Mouse (Mus musculus): ENCODE results near the gene Sbno1. TPM values are rescaled to one million over a fixed set of nuclear protein-coding genes. Genes with fewer than 3 reads are reported as not detected.

The Sbno1 gene
- total and polyA plus RNA-seq, 3 experiments = 32.4 to 500 (median 38.8) TPM

DNA sequence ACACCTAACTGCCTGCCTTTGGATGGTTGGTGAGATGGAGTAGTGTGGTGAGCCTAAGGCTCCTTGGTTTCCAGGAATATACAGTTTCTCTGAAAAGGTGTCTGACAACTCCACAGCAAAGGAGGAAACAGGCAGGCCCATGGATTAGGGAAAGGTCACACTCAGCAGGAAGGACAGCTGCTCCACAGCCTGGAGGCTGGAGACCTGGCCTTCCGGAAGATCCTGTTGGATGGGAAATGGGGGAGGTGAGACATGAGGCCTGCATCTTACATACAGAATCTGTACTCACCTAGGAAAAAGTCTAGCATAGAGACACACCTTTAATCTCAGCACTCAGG is 28.2 kb upstream of the Sbno1 start:
- H3K27me3 ChIP-seq (ENCODE audit: control insufficient read depth in 1 of 2, insufficient read depth in 2 of 2, low read length in 2 of 2) = no peaks in the 10 kb centered on the region
- H3K4me3 ChIP-seq (ENCODE audit: control insufficient read depth in 1 of 2, insufficient read depth in 1 of 2, low read depth in 2 of 2, low read length in 2 of 2) = no peak overlapping the region
- H3K79me2 ChIP-seq (ENCODE audit: control insufficient read depth, insufficient read depth, low read length, poor library complexity) = peaks cover 7% of the 10 kb centered on the region
- peaks cover 8 to 17% of the 10 kb centered on the region in 2 experiments for H3K36me3 ChIP-seq (ENCODE audit: control insufficient read depth in 1 of 2, insufficient read depth in 2 of 2, low read length in 2 of 2)
- DNase-seq (ENCODE audit: low read depth, low spot score) = no peak
- H3K9ac ChIP-seq (ENCODE audit: control insufficient read depth, low read depth, low read length, poor library complexity, severe bottlenecking) = no peak overlapping the region
- 0 out of 4 replicates have a peak, but pooled peaks cover 0 to 3% of the 10 kb centered on the region in 2 experiments for H3K4me1 ChIP-seq (ENCODE audit: control insufficient read depth in 1 of 2, insufficient read depth in 2 of 2, low read length in 2 of 2)
- H3K27ac ChIP-seq (ENCODE audit: control insufficient read depth, low read depth, low read length) = no peak overlapping the region
- TF ChIP-seq MAFK (IDR thresholded peaks at IDR 0.05; ENCODE audit: borderline replicate concordance, low read depth, low read length) (no peak), NRF1 (IDR thresholded peaks at IDR 0.05; ENCODE audit: insufficient read depth, low read depth, low read length, poor library complexity, severe bottlenecking) (no peak), BHLHE40 (IDR thresholded peaks at IDR 0.05; ENCODE audit: borderline replicate concordance, low read depth, low read length) (no peak), MAX (IDR thresholded peaks at IDR 0.05; ENCODE audit: low read length) (no peak), SIN3A (IDR thresholded peaks at IDR 0.05; ENCODE audit: low read length) (no peak), ZC3H11A (IDR thresholded peaks at IDR 0.05; ENCODE audit: low read depth, low read length) (no peak), ELF1 (IDR thresholded peaks at IDR 0.05; ENCODE audit: low read depth, low read length) (no peak), POLR2A (IDR thresholded peaks at IDR 0.05; ENCODE audit: control insufficient read depth in 1 of 2, insufficient read depth in 1 of 2, low read depth in 1 of 2, low read length in 2 of 2, poor library complexity in 1 of 2) (no peak), UBTF (IDR thresholded peaks at IDR 0.05; ENCODE audit: borderline replicate concordance, insufficient read depth, low read depth, low read length) (no peak), MEF2A (IDR thresholded peaks at IDR 0.05; ENCODE audit: extremely low read depth, insufficient replicate concordance, low read depth, low read length, poor library complexity, severe bottlenecking) (no peak), ZMIZ1 (IDR thresholded peaks at IDR 0.05; ENCODE audit: low read depth, low read length) (no peak), POLR2AphosphoS5 (IDR thresholded peaks at IDR 0.05; ENCODE audit: borderline replicate concordance, low read depth, low read length) (no peak), RAD21 (IDR thresholded peaks at IDR 0.05; ENCODE audit: low read depth, low read length) (no peak), CHD2 (IDR thresholded peaks at IDR 0.05; ENCODE audit: low read length) (no peak), MYB (IDR thresholded peaks at IDR 0.05; ENCODE audit: low read depth, low read length) (no peak)
- H3K9me3 ChIP-seq (replicated peaks; ENCODE audit: insufficient read depth, low read length) = no peaks in the 10 kb centered on the region

DNA sequence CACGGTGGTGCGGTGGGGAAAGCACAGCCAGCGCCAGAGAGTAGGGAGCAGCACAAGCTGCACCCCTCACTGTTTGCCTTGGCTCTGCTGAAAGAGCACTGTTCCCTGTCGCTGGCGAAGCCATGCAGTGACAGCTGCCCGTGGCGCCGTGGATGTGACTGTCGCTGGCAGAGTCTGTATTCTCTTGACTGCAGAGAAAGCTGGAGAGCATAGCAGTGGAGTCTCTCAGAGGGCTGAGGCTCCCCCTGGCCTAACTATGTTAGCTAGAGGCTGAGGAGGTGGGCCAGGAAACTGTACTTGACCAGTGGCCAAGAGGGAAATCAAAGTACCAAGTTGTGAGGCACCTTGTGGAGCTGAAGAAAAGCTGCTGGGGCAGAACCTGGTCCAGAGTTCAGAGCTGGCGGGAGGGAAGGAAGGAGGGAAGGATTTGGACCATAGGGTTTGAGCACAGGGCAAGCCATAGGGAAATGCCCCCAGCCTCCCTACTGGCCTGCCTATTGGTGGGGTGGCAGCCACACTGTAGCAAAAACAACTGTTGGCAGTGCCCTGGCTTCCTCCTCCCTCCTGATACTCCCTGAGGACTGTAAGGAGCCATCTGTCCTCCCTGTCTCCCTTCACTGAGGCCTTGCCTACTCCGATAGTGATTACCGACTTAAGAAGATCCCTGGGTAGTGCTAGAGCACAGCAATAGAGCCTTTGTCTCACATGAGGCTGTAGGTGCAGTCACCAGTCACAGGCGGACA is 27.7 kb upstream of the Sbno1 start:
- Histone ChIP-seq H3K4me3 (ENCODE audit: control insufficient read depth in 1 of 2, insufficient read depth in 1 of 2, low read depth in 2 of 2, low read length in 2 of 2) (no peak overlapping the region), H3K27me3 (ENCODE audit: control insufficient read depth in 1 of 2, insufficient read depth in 2 of 2, low read length in 2 of 2) (no peaks in the 10 kb centered on the region), H3K27ac (ENCODE audit: control insufficient read depth, low read depth, low read length) (no peak overlapping the region), H3K36me3 (ENCODE audit: control insufficient read depth in 1 of 2, insufficient read depth in 2 of 2, low read length in 2 of 2) (peaks cover 10 to 22% of the 10 kb centered on the region in 2 experiments), H3K9ac (ENCODE audit: control insufficient read depth, low read depth, low read length, poor library complexity, severe bottlenecking) (no peak overlapping the region), H3K79me2 (ENCODE audit: control insufficient read depth, insufficient read depth, low read length, poor library complexity) (peaks cover 12% of the 10 kb centered on the region), H3K9me3 (replicated peaks; ENCODE audit: insufficient read depth, low read length) (no peaks in the 10 kb centered on the region), H3K4me1 (ENCODE audit: control insufficient read depth in 1 of 2, insufficient read depth in 2 of 2, low read length in 2 of 2) (0 out of 4 replicates have a peak, but pooled peaks cover 0 to 3% of the 10 kb centered on the region in 2 experiments)
- no peak for TF ChIP-seq SIN3A (IDR thresholded peaks at IDR 0.05; ENCODE audit: low read length)
- TF ChIP-seq TAL1 (IDR thresholded peaks at IDR 0.05; ENCODE audit: low read length) = no peak
- no peak for TF ChIP-seq POLR2AphosphoS2 (IDR thresholded peaks at IDR 0.05; ENCODE audit: low read length)
- no peak for TF ChIP-seq CHD2 (IDR thresholded peaks at IDR 0.05; ENCODE audit: low read length)
- DNase-seq (ENCODE audit: low read depth, low spot score) = no peak

Data from MEL (cell line).